Mouse (Mus musculus) forebrain, embryonic 14.5 days (tissue): ENCODE measurements around the gene Gm49721. TPM values are rescaled to one million over a fixed set of nuclear protein-coding genes. Genes with fewer than 3 reads are reported as not detected.
"Not testable (repeated sequence)": the region's sequence is repeated elsewhere in the genome, so short reads cannot be mapped to it uniquely, and the experiment has no call there.

Experiments used
- ATAC-seq: fragments of 200-750 bp; cut with Nextera tagmentation; 2 replicates; pipeline ENCODE4 v1.8.0; 2017; ENCODE audit warnings: mild to moderate bottlenecking, moderate library complexity
- DNase-seq: peaks from one replicate; pipeline ENCODE4 v3.0.0-alpha.2; 2015; ENCODE audit warnings: low spot score
- H3K27ac ChIP-seq: fragments of 300-500 bp; sonication (generic); 2 replicates; pipeline ENCODE4 v1.5.1; 2014; ENCODE audit warnings: low read depth, mild to moderate bottlenecking, control low read depth, low read length, moderate library complexity
- H3K27me3 ChIP-seq: fragments of 300-500 bp; sonication (generic); replicated peaks from 2 replicates; pipeline ENCODE4 v1.6.1; 2014; ENCODE audit warnings: low read length, control low read depth, mixed read lengths; ENCODE audit not compliant: control insufficient read depth, insufficient read depth
- H3K36me3 ChIP-seq: fragments of 300-500 bp; sonication (generic); 2 replicates; pipeline ENCODE4 v1.6.1; 2014; ENCODE audit warnings: low read length, control low read depth; ENCODE audit not compliant: control insufficient read depth, insufficient read depth
- H3K4me1 ChIP-seq: fragments of 300-500 bp; sonication (generic); 2 replicates; pipeline ENCODE4 v1.6.1; 2014; ENCODE audit warnings: antibody characterized with exemption, low read length, control low read depth; ENCODE audit not compliant: control insufficient read depth, insufficient read depth
- H3K4me2 ChIP-seq: fragments of 300-500 bp; sonication (generic); 2 replicates; pipeline ENCODE4 v1.6.1; 2014; ENCODE audit warnings: mild to moderate bottlenecking, control low read depth, low read length
- H3K4me3 ChIP-seq: fragments of 300-500 bp; sonication (generic); 2 replicates; pipeline ENCODE4 v1.5.1; 2014; ENCODE audit warnings: low read depth, low read length, control low read depth
- H3K9ac ChIP-seq: fragments of 300-500 bp; sonication (generic); 2 replicates; pipeline ENCODE4 v1.6.1; 2014; ENCODE audit warnings: mild to moderate bottlenecking, low read length, control low read depth, moderate library complexity
- H3K9me3 ChIP-seq: fragments of 300-500 bp; sonication (generic); replicated peaks from 2 replicates; pipeline ENCODE4 v1.6.1; 2016; ENCODE audit warnings: low read length, control low read depth, mixed read lengths; ENCODE audit not compliant: control insufficient read depth
- WGBS: fragments of 180-500 bp; shearing (Covaris S2); extraction: QIAGEN DNeasy Blood & Tissue Kit; methylation state at CpG from one replicate; pipeline ENCODE4 v1.1.7; 2014; 5-methylcytosine and 5-hydroxymethylcytosine counted together
- polyA plus RNA-seq: library from polyadenylated mRNA; unstranded; fragments of >200 nt; fragmentation: Nextera tagmentation; extraction: Ambion mirVana; gene quantifications from 2 replicates; pipeline ENCODE4 v1.2.1, GENCODE M21; 2014

Gene Gm49721
- polyA plus RNA-seq, 1 experiment from 2014 or later: not detected

GRCm38 (mm10) chr17:6972836-6973396 lies 5.8 kb upstream of the Gm49721 start:
- H3K9ac ChIP-seq, H3K27me3 ChIP-seq, H3K27ac ChIP-seq, H3K4me3 ChIP-seq, H3K9me3 ChIP-seq, H3K36me3 ChIP-seq, H3K4me1 ChIP-seq, H3K4me2 ChIP-seq, ATAC-seq: not testable (repeated sequence)
- peak; percentile 15 for DNase-seq
- WGBS: 36% methylated on average over 3 of the region's 4 CpGs

- H3K27me3 ChIP-seq, H3K4me2 ChIP-seq, H3K9ac ChIP-seq, H3K4me1 ChIP-seq, H3K9me3 ChIP-seq, ATAC-seq, H3K27ac ChIP-seq, H3K36me3 ChIP-seq, DNase-seq, H3K4me3 ChIP-seq: not testable (repeated sequence)
- 64% methylated on average over 3 of the region's 3 CpGs for WGBS
These were observed 3.7 kb upstream of the Gm49721 start for GRCm38 (mm10) chr17:6974985-6975384.

DNA sequence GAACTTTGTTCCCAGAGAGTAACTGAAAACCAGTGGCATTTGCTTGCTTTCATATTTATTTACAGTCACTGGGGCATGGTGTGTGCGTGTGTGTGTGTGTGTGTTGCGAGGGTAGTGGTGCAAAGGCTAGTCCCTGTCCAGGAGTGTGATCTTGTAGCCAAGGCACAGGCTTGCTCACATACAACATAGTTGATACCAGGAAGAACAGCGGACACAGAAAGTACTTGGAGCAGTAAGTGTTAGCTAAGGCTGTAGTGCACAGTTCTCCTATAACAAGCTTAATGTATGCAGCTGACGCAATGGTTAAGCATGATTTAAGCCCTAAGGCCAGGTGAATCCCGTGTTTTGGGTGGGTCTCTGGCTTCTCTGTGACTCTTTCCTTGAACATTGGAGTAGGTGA lies 676 bp downstream of the Gm49721 start:
- H3K4me1 ChIP-seq, H3K36me3 ChIP-seq, H3K9me3 ChIP-seq, DNase-seq, H3K27me3 ChIP-seq, H3K27ac ChIP-seq: not testable (repeated sequence)
- 35% methylated on average over 5 of the region's 5 CpGs for WGBS
- ATAC-seq: peak; percentile 8; the same call in 1 of the 2 replicates
- peak overlapping the region; percentile 41 for H3K4me3 ChIP-seq
- H3K4me2 ChIP-seq: peak overlapping the region; percentile 50
- H3K9ac ChIP-seq: peak overlapping the region; percentile 59; the same call in 1 of the 2 replicates

GRCm38 (mm10) chr17:6980144-6980543 lies 1.4 kb downstream of the Gm49721 start:
- H3K4me3 ChIP-seq, H3K27me3 ChIP-seq, DNase-seq, H3K4me1 ChIP-seq, H3K9me3 ChIP-seq, ATAC-seq, H3K4me2 ChIP-seq, H3K27ac ChIP-seq, H3K36me3 ChIP-seq, H3K9ac ChIP-seq: not testable (repeated sequence)
- 95% methylated on average over 5 of the region's 8 CpGs for WGBS

- 100% methylated on average over 1 of the region's 1 CpGs for WGBS
- H3K4me3 ChIP-seq, H3K27me3 ChIP-seq, H3K4me1 ChIP-seq, H3K36me3 ChIP-seq, H3K27ac ChIP-seq, H3K9ac ChIP-seq, H3K9me3 ChIP-seq, H3K4me2 ChIP-seq, DNase-seq, ATAC-seq: not testable (repeated sequence)
These were observed 7.4 kb downstream of the Gm49721 start for GRCm38 (mm10) chr17:6986118-6986517.

- WGBS: no CpG with 5 or more reads among the region's 6 CpGs
- H3K4me1 ChIP-seq, H3K27ac ChIP-seq, ATAC-seq, H3K4me3 ChIP-seq, DNase-seq, H3K9ac ChIP-seq, H3K36me3 ChIP-seq, H3K4me2 ChIP-seq, H3K27me3 ChIP-seq, H3K9me3 ChIP-seq: not testable (repeated sequence)
These were observed 16.8 kb downstream of the Gm49721 start for GRCm38 (mm10) chr17:6995504-6995903.

- not testable (repeated sequence) for H3K4me1 ChIP-seq, H3K27me3 ChIP-seq, H3K27ac ChIP-seq, H3K4me2 ChIP-seq, H3K9ac ChIP-seq, DNase-seq, ATAC-seq, H3K9me3 ChIP-seq, H3K36me3 ChIP-seq, H3K4me3 ChIP-seq
- 80% methylated on average over 8 of the region's 8 CpGs for WGBS
These were observed 18.1 kb downstream of the Gm49721 start for GRCm38 (mm10) chr17:6996826-6997225.

DNA sequence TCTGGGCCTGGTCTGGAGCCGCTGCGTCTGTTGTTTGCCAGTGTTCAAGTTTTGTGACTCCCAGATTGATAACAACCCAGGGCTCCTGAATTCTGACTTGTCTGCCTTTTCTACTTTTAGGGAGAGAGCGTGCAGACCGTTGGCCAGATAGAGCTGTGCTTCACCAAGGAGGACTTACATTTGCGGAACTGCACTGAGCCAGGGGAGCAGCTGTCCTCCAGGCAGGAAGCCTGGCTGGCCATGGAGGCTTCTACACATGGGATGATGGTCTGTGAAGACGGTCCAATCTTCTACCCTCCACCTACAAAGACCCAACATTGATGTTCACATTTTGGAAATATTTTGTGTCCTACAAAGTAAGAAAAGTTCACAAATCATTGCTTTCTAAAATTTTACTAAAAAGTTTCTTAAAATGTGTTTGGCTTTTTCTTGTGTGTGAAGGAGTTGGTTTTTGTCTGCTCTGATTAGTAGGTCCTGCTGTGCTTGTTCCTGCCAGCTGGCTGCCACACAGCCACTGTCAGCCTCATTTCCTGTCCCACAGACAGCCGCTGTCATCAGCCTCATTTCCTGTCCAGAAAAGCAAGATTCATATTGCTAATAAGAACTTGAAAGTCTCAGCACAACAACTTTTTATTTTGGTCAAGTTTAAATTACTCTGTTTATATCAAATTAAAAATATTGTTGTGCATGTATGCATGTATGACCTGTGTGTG lies 19.2 kb downstream of the Gm49721 start:
- not testable (repeated sequence) for H3K4me3 ChIP-seq, ATAC-seq, H3K9ac ChIP-seq, H3K4me2 ChIP-seq, DNase-seq, H3K9me3 ChIP-seq, H3K36me3 ChIP-seq, H3K27ac ChIP-seq, H3K27me3 ChIP-seq, H3K4me1 ChIP-seq
- WGBS: no CpG with 5 or more reads among the region's 7 CpGs

DNA sequence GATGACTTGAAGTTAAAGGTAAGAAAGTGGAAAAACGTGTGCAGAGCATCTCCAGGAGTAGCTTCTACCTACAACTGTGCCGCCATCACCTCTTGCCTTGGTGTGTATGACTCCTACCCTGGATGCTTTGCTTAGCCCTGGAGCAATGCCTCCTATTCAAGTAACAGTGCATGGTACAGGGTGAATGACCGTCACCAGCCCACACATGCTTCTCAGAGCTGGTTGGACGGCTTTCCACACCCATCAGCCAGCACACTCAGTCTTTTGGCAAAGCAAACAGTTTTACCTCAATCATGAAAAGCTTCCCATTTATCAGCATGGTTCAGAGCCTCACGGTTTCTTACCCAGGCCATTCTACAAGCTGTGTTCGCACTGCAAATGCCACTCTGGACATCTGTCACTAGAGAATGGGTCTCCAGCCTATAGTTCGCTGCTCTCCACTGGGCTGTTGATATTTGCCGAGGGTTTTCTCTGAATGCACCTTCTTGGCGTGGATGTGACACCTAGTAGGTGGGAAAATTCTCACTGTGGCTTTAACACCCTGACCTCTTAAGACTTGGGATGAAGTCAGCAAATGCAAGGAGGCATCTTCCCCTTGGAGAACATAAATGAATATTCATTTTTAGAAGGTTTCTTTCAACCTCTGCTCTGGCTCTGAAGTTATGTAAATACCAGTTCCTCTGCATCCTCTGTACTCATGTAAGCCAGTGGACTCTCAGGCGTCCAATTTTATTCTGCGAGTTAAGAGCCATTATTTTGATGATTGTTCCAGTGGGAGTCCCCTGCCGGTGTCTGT lies 23.3 kb downstream of the Gm49721 start:
- H3K27ac ChIP-seq, H3K36me3 ChIP-seq, H3K9ac ChIP-seq, H3K4me2 ChIP-seq, H3K4me3 ChIP-seq, H3K9me3 ChIP-seq, DNase-seq, H3K27me3 ChIP-seq, ATAC-seq, H3K4me1 ChIP-seq: not testable (repeated sequence)
- 85% methylated on average over 8 of the region's 12 CpGs for WGBS
